Mouse (Mus musculus) forebrain, postnatal 0 days (tissue): ENCODE measurements at regions not wholly inside any gene's neighbourhood (a gene's known extent, or its start where the extent isn't known, plus 50 kb on each side); places are given as distances from the start of the nearest gene placed in this dataset.
A peak's percentile ranks its signal among the peaks of the same experiment; 100 is the strongest.

Experiments used
- ATAC-seq: fragments of 200-750 bp; cut with Nextera tagmentation; 2 replicates; pipeline ENCODE4 v1.8.0; 2017; ENCODE audit warnings: mild to moderate bottlenecking, moderate library complexity
- DNase-seq: peaks from one replicate; pipeline ENCODE4 v3.0.0-alpha.2; 2015
- H3K27ac ChIP-seq: fragments of 300-500 bp; sonication (generic); 2 replicates; pipeline ENCODE4 v1.5.1; 2014; ENCODE audit warnings: low read depth, mild to moderate bottlenecking, antibody characterized with exemption, low read length, moderate library complexity, mixed read lengths
- H3K27me3 ChIP-seq: fragments of 300-500 bp; sonication (generic); 2 replicates; pipeline ENCODE4 v1.6.1; 2014; ENCODE audit warnings: mild to moderate bottlenecking, low read length, mixed read lengths; ENCODE audit not compliant: insufficient read depth
- H3K36me3 ChIP-seq: fragments of 300-500 bp; sonication (generic); 2 replicates; pipeline ENCODE4 v1.6.1; 2014; ENCODE audit warnings: mild to moderate bottlenecking, moderate library complexity; ENCODE audit not compliant: insufficient read depth
- H3K4me1 ChIP-seq: fragments of 300-500 bp; sonication (generic); 2 replicates; pipeline ENCODE4 v1.6.1; 2014; ENCODE audit warnings: antibody characterized with exemption; ENCODE audit not compliant: insufficient read depth
- H3K4me2 ChIP-seq: fragments of 300-500 bp; sonication (generic); 2 replicates; pipeline ENCODE4 v1.6.1; 2014; ENCODE audit warnings: low read depth, mild to moderate bottlenecking, moderate library complexity
- H3K4me3 ChIP-seq: fragments of 300-500 bp; sonication (generic); 2 replicates; pipeline ENCODE4 v1.5.1; 2014; ENCODE audit warnings: low read depth, low read length, mixed read lengths
- H3K9ac ChIP-seq: fragments of 300-500 bp; sonication (generic); 2 replicates; pipeline ENCODE4 v1.6.1; 2014; ENCODE audit warnings: mild to moderate bottlenecking
- H3K9me3 ChIP-seq: fragments of 300-500 bp; sonication (generic); 2 replicates; pipeline ENCODE4 v1.6.1; 2016; ENCODE audit warnings: low read length
- CTCF ChIP-seq: sonication (generic); IDR thresholded peaks from 2 replicates; pipeline ENCODE4 v1.5.1; 2016; ENCODE audit warnings: antibody characterized with exemption, control low read depth, low read depth
- WGBS: fragments of 180-500 bp; shearing (Covaris S2); extraction: QIAGEN DNeasy Blood & Tissue Kit; methylation state at CpG from one replicate; pipeline ENCODE4 v1.1.7; 2014; 5-methylcytosine and 5-hydroxymethylcytosine counted together

DNA sequence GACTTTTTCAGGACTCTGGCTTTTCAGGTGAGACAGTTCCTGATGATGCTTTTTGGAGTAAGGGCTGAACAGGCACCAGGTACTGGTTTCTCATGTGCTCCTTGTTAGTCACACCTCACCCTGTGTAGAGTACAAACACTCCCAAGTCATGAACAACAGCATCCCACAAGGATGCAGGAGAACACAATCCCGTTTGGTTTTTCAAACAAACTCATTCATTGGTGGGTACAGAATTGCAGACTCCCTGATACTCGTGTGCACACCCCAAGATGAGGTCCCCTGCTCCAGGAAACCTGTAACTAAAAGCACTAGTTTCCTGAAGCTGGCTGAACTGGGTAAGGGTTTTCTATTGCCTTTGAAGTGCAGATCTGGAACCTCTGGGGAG, 81.5 kb downstream of the Vcpkmt start:
- H3K4me2 ChIP-seq: peak overlapping the region; percentile 23; the same call in 1 of the 2 replicates
- WGBS: 31% methylated on average over 2 of the region's 2 CpGs
- H3K9me3 ChIP-seq: no peaks in the 10 kb centered on the region
- no peaks in the 10 kb centered on the region for H3K27me3 ChIP-seq
- peaks cover 16% of the 10 kb centered on the region for H3K4me1 ChIP-seq
- DNase-seq (peak; percentile 34), ATAC-seq (no peak)
- H3K27ac ChIP-seq: peak overlapping the region; percentile 87
- no peak for TF ChIP-seq CTCF
- no peaks in the 10 kb centered on the region for H3K36me3 ChIP-seq
- H3K9ac ChIP-seq: no peak overlapping the region
- no peak overlapping the region for H3K4me3 ChIP-seq

DNA sequence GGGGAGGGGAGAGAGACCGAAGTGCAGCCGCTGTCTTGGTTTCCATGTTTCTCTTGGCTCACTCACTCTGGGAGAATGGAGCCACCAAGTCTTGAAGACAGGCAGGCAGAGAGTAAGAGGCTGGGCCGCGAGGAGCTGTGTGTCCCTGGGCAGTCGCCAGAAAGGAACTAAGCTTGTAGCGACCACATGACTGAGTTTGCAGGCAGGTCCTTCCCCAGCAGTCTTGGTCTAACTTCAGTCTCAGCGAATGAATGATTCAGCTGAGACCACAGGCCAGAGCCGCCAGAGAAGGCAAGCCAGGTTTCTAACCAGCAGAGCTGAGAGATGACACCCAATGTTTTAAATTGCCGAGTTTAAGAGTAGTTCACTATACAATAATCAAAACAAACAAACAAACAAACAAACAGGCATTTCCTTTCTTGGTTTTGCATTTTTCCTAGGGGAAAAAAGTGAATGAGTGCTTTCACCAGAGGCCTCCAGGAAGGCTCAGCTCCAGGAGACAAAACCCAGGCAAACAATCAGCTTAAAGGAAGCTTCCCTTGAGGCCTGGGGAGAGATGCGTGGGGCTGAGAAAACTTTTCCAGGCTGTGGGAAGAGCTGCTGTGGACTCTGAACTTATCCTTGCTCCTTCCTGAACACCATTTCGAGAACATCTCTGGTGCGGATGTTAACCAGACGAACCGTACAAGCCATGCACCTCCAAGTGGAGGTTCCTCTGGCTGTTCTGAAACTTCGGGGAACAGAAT, 82.1 kb downstream of the Vcpkmt start:
- Histone ChIP-seq H3K27ac (no peak overlapping the region), H3K4me1 (peaks cover 16% of the 10 kb centered on the region), H3K27me3 (no peaks in the 10 kb centered on the region), H3K9me3 (no peaks in the 10 kb centered on the region), H3K4me3 (no peak overlapping the region), H3K9ac (no peak overlapping the region), H3K36me3 (no peaks in the 10 kb centered on the region), H3K4me2 (no peak overlapping the region)
- ATAC-seq (no peak), DNase-seq (no peak)
- no peak for TF ChIP-seq CTCF
- 63% methylated on average over 15 of the region's 15 CpGs for WGBS

DNA sequence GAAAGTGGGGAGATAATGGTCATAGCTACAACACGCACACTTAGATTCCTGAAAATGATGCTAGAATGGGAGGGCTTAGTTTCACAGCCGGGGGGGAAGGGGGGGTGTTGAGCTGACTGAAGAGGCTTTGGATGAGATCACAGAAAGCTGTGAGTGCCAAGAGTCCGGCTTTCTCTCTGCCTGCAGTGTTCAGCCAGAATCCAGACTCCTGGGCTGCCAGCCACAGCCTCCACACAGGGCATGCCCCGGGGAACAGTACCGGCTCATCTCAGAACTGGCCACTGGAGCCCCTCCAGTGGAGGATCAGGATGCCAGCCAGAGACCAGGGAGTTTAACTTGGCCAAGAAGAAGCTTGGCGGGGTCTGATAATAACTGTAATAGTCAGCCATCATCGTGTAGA, 85.7 kb downstream of the Vcpkmt start:
- Histone ChIP-seq H3K4me1 (peaks cover 10% of the 10 kb centered on the region), H3K4me3 (no peak overlapping the region), H3K27me3 (no peaks in the 10 kb centered on the region), H3K36me3 (no peaks in the 10 kb centered on the region), H3K9me3 (no peaks in the 10 kb centered on the region), H3K9ac (no peak overlapping the region), H3K27ac (no peak overlapping the region), H3K4me2 (no peak overlapping the region)
- DNase-seq (peak; percentile 67), ATAC-seq (peak; percentile 75)
- TF ChIP-seq CTCF: no peak
- 44% methylated on average over 7 of the region's 7 CpGs for WGBS

- no peaks in the 10 kb centered on the region for H3K36me3 ChIP-seq
- H3K4me3 ChIP-seq: no peak overlapping the region
- no peak for TF ChIP-seq CTCF
- no peaks in the 10 kb centered on the region for H3K9me3 ChIP-seq
- H3K9ac ChIP-seq: no peak overlapping the region
- H3K4me2 ChIP-seq: no peak overlapping the region
- no peaks in the 10 kb centered on the region for H3K27me3 ChIP-seq
- H3K27ac ChIP-seq: no peak overlapping the region
- DNase-seq (no peak), ATAC-seq (no peak)
- 78% methylated on average over 6 of the region's 6 CpGs for WGBS
- H3K4me1 ChIP-seq: peaks cover 3% of the 10 kb centered on the region; the same call in 1 of the 2 replicates
Measured at GRCm38 (mm10) chr12:69496341-69496904, 86.4 kb downstream of the Vcpkmt start.

DNA sequence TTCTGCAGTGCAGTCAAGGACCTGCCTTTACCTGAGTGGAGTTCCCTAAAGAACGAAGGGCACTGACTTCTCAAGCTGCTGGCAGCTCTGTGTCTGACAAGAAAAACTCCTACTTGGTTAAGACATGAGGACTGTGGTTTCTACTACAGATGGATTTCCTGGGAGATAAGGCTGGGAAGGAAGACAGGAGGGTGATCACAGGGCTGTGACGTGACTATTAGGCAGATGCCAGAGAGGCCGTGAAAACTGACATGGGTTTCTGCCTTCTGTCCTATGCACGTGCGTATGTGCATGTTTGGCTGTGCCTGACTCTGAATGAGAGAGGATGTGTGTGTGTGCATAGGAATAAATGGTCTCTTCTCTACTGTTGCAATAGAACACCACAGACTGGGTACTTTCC, 87.1 kb downstream of the Vcpkmt start:
- 83% methylated on average over 5 of the region's 5 CpGs for WGBS
- Histone ChIP-seq H3K36me3 (no peaks in the 10 kb centered on the region), H3K4me1 (peaks cover 3% of the 10 kb centered on the region; the same call in 1 of the 2 replicates), H3K4me3 (no peak overlapping the region), H3K9me3 (no peaks in the 10 kb centered on the region), H3K27me3 (no peaks in the 10 kb centered on the region), H3K9ac (no peak overlapping the region), H3K4me2 (no peak overlapping the region), H3K27ac (no peak overlapping the region)
- DNase-seq (no peak), ATAC-seq (no peak)
- TF ChIP-seq CTCF: no peak

DNA sequence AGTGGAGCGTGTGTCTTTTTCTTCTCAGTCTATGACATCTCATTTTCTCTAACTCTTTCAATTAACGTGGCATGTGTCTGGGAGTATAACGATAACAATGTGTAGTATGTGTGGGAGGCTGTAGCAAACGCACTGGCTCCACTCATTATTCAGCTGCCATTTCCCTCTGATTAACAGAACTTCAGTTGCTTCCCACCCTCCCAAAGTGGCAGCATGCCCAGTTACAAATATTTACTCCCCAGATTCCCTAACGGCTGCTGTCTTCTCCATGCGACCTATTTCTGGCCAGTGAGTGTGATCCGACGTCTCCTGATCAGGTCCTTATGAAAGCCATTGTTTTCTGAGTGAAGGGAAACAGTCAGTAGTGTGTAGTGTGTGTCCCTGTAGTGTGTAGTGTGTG, 88.2 kb downstream of the Vcpkmt start:
- no peak for TF ChIP-seq CTCF
- ATAC-seq (peak; percentile 77), DNase-seq (peak; percentile 57)
- no peak overlapping the region for H3K27ac ChIP-seq
- no peak overlapping the region for H3K4me3 ChIP-seq
- H3K4me1 ChIP-seq: peaks cover 3% of the 10 kb centered on the region; the same call in 1 of the 2 replicates
- no peak overlapping the region for H3K4me2 ChIP-seq
- no peaks in the 10 kb centered on the region for H3K9me3 ChIP-seq
- no peak overlapping the region for H3K9ac ChIP-seq
- 29% methylated on average over 8 of the region's 8 CpGs for WGBS
- H3K36me3 ChIP-seq: no peaks in the 10 kb centered on the region
- H3K27me3 ChIP-seq: no peaks in the 10 kb centered on the region

DNA sequence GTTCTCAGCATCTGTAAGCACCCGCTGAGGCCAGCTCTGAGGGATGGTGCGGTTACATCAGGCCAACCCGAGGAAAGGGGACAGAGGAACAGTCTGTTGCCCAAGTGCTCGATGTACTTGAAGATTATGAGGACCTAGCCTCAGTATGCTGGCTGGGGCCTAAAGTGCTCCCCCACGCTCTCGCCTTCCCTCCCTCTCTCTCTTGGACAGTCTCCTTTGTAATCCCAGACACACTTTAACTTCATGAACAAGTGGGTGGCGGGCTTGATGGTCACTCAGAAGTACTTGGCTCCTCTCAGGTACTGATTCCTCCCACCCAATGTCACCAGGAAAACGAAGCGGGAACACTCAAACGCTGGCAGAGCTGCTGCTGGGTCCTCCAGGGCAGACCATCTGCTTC, 93.1 kb downstream of the Vcpkmt start:
- H3K4me2 ChIP-seq: no peak overlapping the region
- no peak overlapping the region for H3K9ac ChIP-seq
- no peak overlapping the region for H3K4me3 ChIP-seq
- ATAC-seq (no peak), DNase-seq (no peak)
- no peaks in the 10 kb centered on the region for H3K9me3 ChIP-seq
- no peaks in the 10 kb centered on the region for H3K36me3 ChIP-seq
- H3K27me3 ChIP-seq: no peaks in the 10 kb centered on the region
- no peak overlapping the region for H3K27ac ChIP-seq
- WGBS: 89% methylated on average over 10 of the region's 10 CpGs
- H3K4me1 ChIP-seq: peaks cover 3% of the 10 kb centered on the region
- TF ChIP-seq CTCF: no peak
